Mouse (Mus musculus) liver, postnatal 0 days (tissue): ENCODE measurements around the gene Zfp668. TPM values are rescaled to one million over a fixed set of nuclear protein-coding genes. Genes with fewer than 3 reads are reported as not detected.

Source experiments
- ATAC-seq: fragments of 200-750 bp; cut with Nextera tagmentation; 2 replicates; pipeline ENCODE4 v1.8.0; 2017; ENCODE audit warnings: mild to moderate bottlenecking, moderate library complexity
- DNase-seq: peaks from one replicate; pipeline ENCODE4 v3.0.0-alpha.2; 2016
- H3K27ac ChIP-seq: fragments of 300-500 bp; sonication (generic); 2 replicates; pipeline ENCODE4 v1.5.1; 2014; ENCODE audit warnings: antibody characterized with exemption, moderate library complexity, mild to moderate bottlenecking, low read depth
- H3K27me3 ChIP-seq: fragments of 300-500 bp; sonication (generic); 2 replicates; pipeline ENCODE4 v1.6.1; 2014; ENCODE audit warnings: low read length, control low read depth, mixed read lengths; ENCODE audit not compliant: insufficient read depth
- H3K36me3 ChIP-seq: fragments of 300-500 bp; sonication (generic); replicated peaks from 2 replicates; pipeline ENCODE4 v1.6.1; 2014; ENCODE audit warnings: mild to moderate bottlenecking, control low read depth, low read length, moderate library complexity, mixed read lengths; ENCODE audit not compliant: insufficient read depth
- H3K4me1 ChIP-seq: fragments of 300-500 bp; sonication (generic); 2 replicates; pipeline ENCODE4 v1.6.1; 2014; ENCODE audit warnings: antibody characterized with exemption, mild to moderate bottlenecking, control low read depth; ENCODE audit not compliant: insufficient read depth
- H3K4me2 ChIP-seq: fragments of 300-500 bp; sonication (generic); 2 replicates; pipeline ENCODE4 v1.6.1; 2014; ENCODE audit warnings: low read depth, mild to moderate bottlenecking, low read length, moderate library complexity, mixed read lengths
- H3K4me3 ChIP-seq: fragments of 300-500 bp; sonication (generic); 2 replicates; pipeline ENCODE4 v1.5.1; 2014; ENCODE audit warnings: low read depth, low read length
- H3K9ac ChIP-seq: fragments of 300-500 bp; sonication (generic); replicated peaks from 2 replicates; pipeline ENCODE4 v1.6.1; 2014; ENCODE audit warnings: mild to moderate bottlenecking, moderate library complexity
- H3K9me3 ChIP-seq: fragments of 300-500 bp; sonication (generic); 2 replicates; pipeline ENCODE4 v1.6.1; 2016; ENCODE audit warnings: mild to moderate bottlenecking, control low read depth, low read length, mixed read lengths
- CTCF ChIP-seq: sonication (generic); IDR thresholded peaks from 2 replicates; pipeline ENCODE4 v1.5.1; 2016; ENCODE audit warnings: antibody characterized with exemption, low read depth
- EP300 ChIP-seq: IDR thresholded peaks from 2 replicates; pipeline ENCODE4 v1.6.1; 2016; ENCODE audit warnings: antibody characterized with exemption, low read depth, mild to moderate bottlenecking
- whole genome bisulfite sequencing: fragments of 180-500 bp; shearing (Covaris S2); extraction: QIAGEN DNeasy Blood & Tissue Kit; methylation state at CpG from one replicate; pipeline ENCODE4 v1.1.7; 2014; ENCODE audit not compliant: insufficient replicate concordance; 5-methylcytosine and 5-hydroxymethylcytosine counted together
- polyA plus RNA-seq: library from polyadenylated mRNA; unstranded; fragments of >200 nt; fragmentation: Nextera tagmentation; extraction: Ambion mirVana; gene quantifications from 2 replicates; pipeline ENCODE4 v1.2.1, GENCODE M21; 2015

Zfp668 gene
- polyA plus RNA-seq, 1 experiment from 2014 or later = 4.5 TPM

DNA sequence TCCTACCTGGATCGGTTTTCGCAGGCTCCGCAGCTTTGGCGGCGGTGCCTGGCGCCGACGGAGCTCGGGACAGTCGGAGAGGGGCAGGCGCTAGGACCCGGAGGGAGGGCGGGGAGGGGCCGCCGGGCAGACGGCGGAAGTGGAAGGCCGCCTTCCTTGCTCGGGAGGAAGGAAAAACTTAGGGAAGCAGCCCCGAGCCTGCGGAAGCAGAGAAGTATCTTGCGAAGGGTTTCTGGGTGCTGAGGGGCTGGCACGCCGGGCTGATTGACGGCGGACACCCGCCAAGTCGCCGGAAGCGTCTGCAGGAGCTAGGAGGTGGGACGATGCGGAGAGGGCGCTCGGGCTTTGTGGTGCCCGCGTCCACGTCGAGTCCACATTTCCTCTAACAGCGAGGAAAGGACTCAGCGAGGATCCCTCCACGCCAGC lies 574 bp downstream of the Zfp668 start, which contains the start of gene Zfp646:
TSS of gene Zfp646 (plus strand) at position 181 of the 426 bp plus-strand sequence.
- peak; percentile 93 for DNase-seq
- peak; percentile 84 for ATAC-seq
- Histone ChIP-seq H3K27ac (peak within 1 kb of the TSS; percentile 97), H3K4me1 (peaks cover 28% of the 10 kb centered on the region), H3K9ac (peak within 1 kb of the TSS; percentile 95), H3K36me3 (peaks cover 30% of the 10 kb centered on the region), H3K9me3 (no peaks in the 10 kb centered on the region; the same call in 1 of the 2 replicates), H3K4me2 (peak within 1 kb of the TSS; percentile 98), H3K4me3 (peak within 1 kb of the TSS; percentile 99), H3K27me3 (no peaks in the 10 kb centered on the region)
- under 1% methylated on average over 37 of the region's 41 CpGs for WGBS
- no peak for TF ChIP-seq EP300
- TF ChIP-seq CTCF = no peak

DNA sequence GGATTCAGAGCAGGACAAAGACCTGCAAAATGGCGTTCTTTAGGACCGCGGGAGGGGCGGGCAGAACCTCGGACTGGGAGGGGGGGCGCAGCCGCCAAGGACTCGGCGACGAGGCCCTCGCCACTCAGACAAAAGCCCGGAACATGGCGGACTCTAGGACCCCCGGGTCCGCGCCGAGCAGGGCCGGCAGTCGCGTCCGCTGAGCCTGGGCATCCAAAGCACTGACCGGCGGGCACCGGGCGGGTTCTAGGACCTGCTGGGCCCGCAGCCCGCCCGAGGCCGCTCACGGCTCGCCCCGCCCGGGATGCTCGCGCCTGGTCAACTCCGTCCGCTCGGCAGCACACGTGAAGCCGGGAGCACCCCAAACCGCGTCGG lies 1.0 kb downstream of the Zfp668 start:
- ATAC-seq (peak; percentile 77), DNase-seq (peak; percentile 91)
- Histone ChIP-seq H3K27me3 (no peaks in the 10 kb centered on the region), H3K36me3 (peaks cover 25% of the 10 kb centered on the region), H3K9me3 (no peaks in the 10 kb centered on the region; the same call in 1 of the 2 replicates), H3K9ac (peak overlapping the region; percentile 95), H3K4me1 (peaks cover 28% of the 10 kb centered on the region), H3K27ac (peak overlapping the region; percentile 97), H3K4me2 (peak overlapping the region; percentile 98), H3K4me3 (peak overlapping the region; percentile 99)
- under 1% methylated on average over 40 of the region's 43 CpGs for WGBS
- TF ChIP-seq EP300 (0 out of 2 replicates have a peak, but pooled peaks have one; percentile 9), CTCF (no peak)

DNA sequence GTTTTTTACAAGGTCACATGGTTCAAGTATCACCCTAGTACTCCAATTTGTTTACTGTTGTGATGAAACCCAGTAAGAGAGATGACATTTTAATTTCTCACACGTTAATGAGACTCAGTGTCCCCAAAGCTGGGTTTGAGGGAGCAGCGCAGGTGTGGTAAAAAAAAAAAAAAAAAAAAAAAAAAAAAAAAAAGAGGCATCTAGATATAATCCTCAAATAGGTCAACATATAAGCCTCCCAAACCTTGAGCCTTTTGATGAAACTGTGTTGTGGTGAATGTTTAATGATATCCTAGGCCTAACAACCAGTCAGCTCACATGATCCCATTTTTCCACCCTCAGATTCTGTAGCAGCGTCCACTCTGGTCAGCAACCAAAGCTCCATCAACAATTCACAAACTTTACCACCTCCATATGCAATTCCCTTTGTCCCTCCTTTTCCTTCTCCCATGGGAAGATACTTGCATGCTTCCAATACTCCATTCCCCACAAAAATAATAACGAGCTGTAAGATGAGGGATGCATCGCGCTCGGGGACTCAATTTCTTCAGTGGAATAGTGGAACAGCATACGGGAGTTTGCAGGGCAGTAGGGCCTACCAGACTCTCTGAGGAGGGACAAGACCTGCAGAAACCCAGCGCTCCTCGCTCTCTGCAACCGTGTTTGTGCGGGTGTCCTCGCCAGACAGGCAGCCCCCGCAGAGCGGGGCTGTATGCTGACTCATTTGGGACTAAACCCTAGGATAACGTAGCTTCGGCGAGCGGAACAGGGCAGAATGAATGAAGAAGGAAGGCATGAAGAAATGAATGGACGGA lies 1.6 kb downstream of the Zfp668 start:
- ATAC-seq = peak; percentile 6; the same call in 1 of the 2 replicates
- H3K27me3 ChIP-seq = no peaks in the 10 kb centered on the region
- H3K4me1 ChIP-seq = peaks cover 28% of the 10 kb centered on the region
- TF ChIP-seq EP300 = no peak
- no peak for TF ChIP-seq CTCF
- peak overlapping the region; percentile 97 for H3K27ac ChIP-seq
- no peaks in the 10 kb centered on the region; the same call in 1 of the 2 replicates for H3K9me3 ChIP-seq
- H3K36me3 ChIP-seq = peaks cover 19% of the 10 kb centered on the region
- H3K9ac ChIP-seq = peak overlapping the region; percentile 95
- peak overlapping the region; percentile 99 for H3K4me3 ChIP-seq
- 3% methylated on average over 20 of the region's 20 CpGs for WGBS
- peak overlapping the region; percentile 98 for H3K4me2 ChIP-seq
- DNase-seq = no peak

DNA sequence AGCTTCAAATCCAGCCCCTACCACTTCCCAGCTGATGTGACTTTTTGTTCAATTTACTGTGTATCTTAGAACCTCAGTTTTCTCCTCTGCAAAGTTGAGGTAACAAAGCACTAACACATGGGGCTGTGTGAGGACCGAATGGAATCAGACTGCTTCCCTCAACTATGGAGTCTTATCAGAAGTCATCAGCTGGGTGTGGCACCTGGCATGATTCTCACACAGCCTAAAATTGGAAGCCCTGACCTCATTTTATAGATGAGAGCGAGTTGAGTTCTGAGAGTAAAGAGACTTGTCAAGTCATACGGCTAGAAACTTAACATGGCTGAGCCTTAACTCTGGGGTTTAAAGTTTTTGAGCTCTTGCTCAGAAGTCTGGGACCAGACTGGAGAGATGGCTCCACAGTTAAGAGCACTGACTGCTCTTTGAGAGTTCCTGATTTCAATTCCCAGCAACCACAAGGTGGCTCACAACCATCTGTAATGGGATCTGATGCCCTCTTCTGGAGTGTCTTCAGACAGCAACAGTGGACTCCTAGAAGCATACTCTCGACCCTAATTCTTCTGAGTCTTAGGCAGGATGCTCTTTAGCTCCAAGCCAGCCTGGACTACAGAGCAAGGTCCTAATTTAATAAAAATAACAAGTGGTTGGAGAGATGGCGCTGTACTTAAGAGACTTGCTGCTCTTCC lies 6.3 kb downstream of the Zfp668 start:
- ATAC-seq (no peak), DNase-seq (no peak)
- Histone ChIP-seq H3K9ac (no peak overlapping the region), H3K9me3 (no peaks in the 10 kb centered on the region), H3K27me3 (no peaks in the 10 kb centered on the region), H3K4me2 (no peak overlapping the region), H3K36me3 (peaks cover 22% of the 10 kb centered on the region), H3K4me1 (peaks cover 19% of the 10 kb centered on the region), H3K27ac (no peak overlapping the region), H3K4me3 (no peak overlapping the region)
- WGBS = 63% methylated on average over 5 of the region's 5 CpGs
- TF ChIP-seq CTCF = peak; percentile 55
- no peak for TF ChIP-seq EP300

DNA sequence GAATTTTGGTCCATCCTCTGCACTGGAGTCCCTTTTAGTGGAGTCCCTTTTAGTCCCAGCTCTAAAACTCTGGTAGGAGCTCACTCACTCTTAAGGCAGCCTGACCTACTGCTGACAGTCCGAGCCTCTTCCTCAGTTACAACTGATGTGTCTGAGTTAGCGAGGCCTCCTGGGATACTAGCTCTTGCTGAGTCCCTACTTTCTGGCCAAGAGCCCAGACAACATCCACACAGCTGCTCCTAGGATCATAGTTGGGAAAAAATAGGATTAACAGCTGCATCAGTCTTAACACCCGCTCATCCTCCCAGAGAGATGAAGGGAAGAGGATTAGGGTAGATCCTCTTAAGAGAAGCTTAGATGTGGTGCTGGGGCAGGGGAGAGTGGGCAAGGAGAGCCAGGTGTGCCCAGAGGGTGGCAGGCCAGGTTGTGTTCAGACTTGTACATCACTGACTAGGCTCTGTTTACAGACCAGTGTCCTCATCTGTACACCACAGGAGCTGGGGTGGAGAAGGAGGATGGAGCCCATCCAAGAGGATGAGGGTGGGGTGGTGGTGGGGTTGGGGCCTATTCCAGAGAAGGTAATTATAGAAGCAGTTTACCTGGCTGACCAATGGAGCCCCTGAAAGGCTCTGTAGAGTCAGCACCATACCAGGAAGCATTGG lies 7.3 kb downstream of the Zfp668 start:
- no peak for DNase-seq
- Histone ChIP-seq H3K9ac (no peak overlapping the region; the same call in 1 of the 2 replicates), H3K9me3 (no peaks in the 10 kb centered on the region), H3K27ac (no peak overlapping the region), H3K4me2 (no peak overlapping the region), H3K36me3 (peaks cover 22% of the 10 kb centered on the region), H3K27me3 (no peaks in the 10 kb centered on the region), H3K4me3 (no peak overlapping the region), H3K4me1 (peaks cover 10% of the 10 kb centered on the region)
- TF ChIP-seq EP300 = no peak
- TF ChIP-seq CTCF = no peak
- 74% methylated on average over 3 of the region's 3 CpGs for WGBS
- ATAC-seq = no peak

DNA sequence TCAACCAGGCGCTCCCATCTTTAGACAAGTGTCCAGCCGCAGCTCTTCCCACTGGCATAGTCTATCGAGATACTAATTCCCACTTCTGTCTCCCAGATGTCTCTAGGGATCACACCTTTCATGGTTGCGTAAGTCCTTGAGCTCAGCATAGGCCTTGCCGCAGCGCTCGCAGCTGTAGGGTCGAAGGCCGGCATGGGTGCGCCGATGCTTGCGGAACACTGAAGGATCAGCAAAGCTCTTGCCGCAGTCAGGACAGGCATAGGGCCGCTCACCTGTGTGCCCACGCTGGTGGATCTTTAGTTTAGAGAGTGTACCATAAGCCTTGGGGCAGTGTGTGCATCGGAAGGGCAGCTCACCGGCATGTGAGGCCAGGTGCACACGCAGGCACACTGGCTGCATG lies 9.0 kb downstream of the Zfp668 start:
- 91% methylated on average over 18 of the region's 18 CpGs for WGBS
- TF ChIP-seq EP300 (no peak), CTCF (no peak)
- peaks cover 22% of the 10 kb centered on the region for H3K36me3 ChIP-seq

More for the DNA sequence above, 9.0 kb downstream of the Zfp668 start:
- Histone ChIP-seq H3K4me2 (no peak overlapping the region), H3K9me3 (no peaks in the 10 kb centered on the region), H3K27ac (no peak overlapping the region), H3K27me3 (no peaks in the 10 kb centered on the region), H3K4me3 (no peak overlapping the region), H3K4me1 (0 out of 2 replicates have a peak, but pooled peaks cover 3% of the 10 kb centered on the region), H3K9ac (no peak overlapping the region)
- DNase-seq (no peak), ATAC-seq (no peak)
